23 mouse cellular contexts compared by ENCODE assay signal in the genomic region with DNA sequence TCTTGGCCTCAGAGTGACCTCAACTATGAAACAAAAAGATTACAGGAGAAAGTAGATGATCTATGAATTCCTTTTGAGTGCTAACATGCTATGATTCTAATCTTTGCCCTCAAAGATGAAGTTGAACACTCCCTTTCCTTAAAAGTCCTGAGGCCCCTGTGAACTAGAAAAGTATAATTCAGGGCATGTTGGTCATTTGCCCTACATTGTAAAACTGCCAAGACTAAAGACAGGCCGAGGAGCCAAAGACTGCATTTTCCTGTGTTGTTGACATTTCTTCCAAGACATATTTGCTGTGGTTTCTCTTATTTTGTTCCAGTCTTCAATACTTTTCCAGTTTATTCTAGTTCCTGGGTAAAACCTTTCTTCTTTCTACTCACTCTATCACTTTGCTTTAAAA.
"Had no signal": no experiment of that assay in that cellular context is flagged by ENCODE, and none has a peak within 500 bp of the region (broad histone marks: within the 10 kb centered on the region; RNA-seq: fewer than 3 reads in every experiment).

No protein-coding gene starts in this region.

- ATAC-seq: hindbrain, postnatal 0 days; intestine, postnatal 0 days had no signal

- H3K27me3 ChIP-seq: heart, embryonic 13.5 days; heart, embryonic 15.5 days; hindbrain, embryonic 13.5 days; hindbrain, embryonic 15.5 days; liver, embryonic 13.5 days; liver, embryonic 15.5 days had no signal

- H3K9me3 ChIP-seq: heart, embryonic 13.5 days; heart, embryonic 15.5 days; hindbrain, embryonic 13.5 days; hindbrain, embryonic 15.5 days; limb, embryonic 10.5 days; limb, embryonic 12.5 days; liver, embryonic 13.5 days; liver, embryonic 15.5 days had no signal

- H3K4me1 ChIP-seq: heart, embryonic 13.5 days; heart, embryonic 15.5 days; hindbrain, embryonic 13.5 days; hindbrain, embryonic 15.5 days; limb, embryonic 10.5 days; limb, embryonic 12.5 days; liver, embryonic 13.5 days; liver, embryonic 15.5 days had no signal

- H3K27ac ChIP-seq: gastrocnemius, adult 2 months; heart, embryonic 13.5 days; heart, embryonic 15.5 days; hindbrain, embryonic 13.5 days; hindbrain, embryonic 15.5 days; hindbrain, postnatal 0 days; layer of hippocampus, adult 2 months; left cerebral cortex, adult 2 months; limb, embryonic 10.5 days; limb, embryonic 12.5 days; liver, embryonic 13.5 days; liver, embryonic 15.5 days had no signal

- H3K4me3 ChIP-seq: gastrocnemius, adult 2 months; heart, embryonic 13.5 days; heart, embryonic 15.5 days; hindbrain, embryonic 13.5 days; hindbrain, embryonic 15.5 days; layer of hippocampus, adult 2 months; left cerebral cortex, adult 2 months; limb, embryonic 10.5 days; limb, embryonic 12.5 days; liver, embryonic 13.5 days; liver, embryonic 15.5 days had no signal

- DNase-seq: gastrocnemius, adult 2 months; gastrocnemius, postnatal 10 days; gastrocnemius, postnatal 25 days; heart, adult 18-20 months; heart, postnatal 14 days; heart, postnatal 36 days; kidney, postnatal 25 days; kidney, postnatal 4 days; liver; liver, embryonic 13.5 days had no signal

- H3K9ac ChIP-seq: heart, embryonic 13.5 days; heart, embryonic 15.5 days; hindbrain, embryonic 13.5 days; hindbrain, embryonic 15.5 days; limb, embryonic 12.5 days; liver, embryonic 13.5 days; liver, embryonic 15.5 days had no signal

- H3K4me2 ChIP-seq: heart, embryonic 11.5 days; heart, embryonic 13.5 days; heart, embryonic 15.5 days; hindbrain, embryonic 13.5 days; hindbrain, embryonic 15.5 days; limb, embryonic 12.5 days; liver, embryonic 11.5 days; liver, embryonic 13.5 days; liver, embryonic 15.5 days had no signal

- H3K36me3 ChIP-seq: heart, embryonic 13.5 days; heart, embryonic 15.5 days; hindbrain, embryonic 13.5 days; hindbrain, embryonic 15.5 days; limb, embryonic 10.5 days; limb, embryonic 12.5 days; liver, embryonic 13.5 days; liver, embryonic 15.5 days had no signal
